Mouse (Mus musculus) small intestine, adult 2 months (tissue): ENCODE data around the gene BB287469. TPM values are rescaled to one million over a fixed set of nuclear protein-coding genes. Genes with fewer than 3 reads are reported as not detected.
"Not testable (repeated sequence)": the region's sequence is repeated elsewhere in the genome, so short reads cannot be mapped to it uniquely, and the experiment has no call there.

Experiments
- H3K27ac ChIP-seq: fragments of 200-500 bp; 2 replicates; pipeline ENCODE4 v1.5.1; 2012; ENCODE audit warnings: low read depth, low read length, control low read depth, inconsistent platforms; ENCODE audit not compliant: insufficient read depth
- H3K27me3 ChIP-seq: fragments of 200-500 bp; 2 replicates; pipeline ENCODE4 v1.6.1; 2012; ENCODE audit warnings: mild to moderate bottlenecking, moderate library complexity, low read length, inconsistent platforms; ENCODE audit not compliant: control insufficient read depth, insufficient read depth
- H3K36me3 ChIP-seq: fragments of 200-500 bp; 2 replicates; pipeline ENCODE4 v1.6.1; 2012; ENCODE audit warnings: mild to moderate bottlenecking, low read length, control low read depth, inconsistent platforms; ENCODE audit not compliant: control insufficient read depth, insufficient read depth
- H3K4me1 ChIP-seq: fragments of 200-500 bp; 2 replicates; pipeline ENCODE4 v1.6.1; 2012; ENCODE audit warnings: low read length, inconsistent platforms, mixed read lengths; ENCODE audit not compliant: control insufficient read depth, insufficient read depth, insufficient read length
- H3K4me3 ChIP-seq: fragments of 200-500 bp; 2 replicates; pipeline ENCODE4 v1.5.1; 2012; ENCODE audit warnings: low read depth, mild to moderate bottlenecking, control low read depth, inconsistent platforms, low read length, moderate library complexity
- WGBS: fragments of 180-500 bp; shearing (Covaris S2); methylation state at CpG from one replicate; pipeline ENCODE4 v1.1.7; 2018; 5-methylcytosine and 5-hydroxymethylcytosine counted together
- polyA plus RNA-seq: library from polyadenylated mRNA; depleted of rRNA; stranded (reverse); fragments of >200 nt; gene quantifications from 2 replicates; pipeline ENCODE4 v1.2.3, GENCODE M21; 2012; rRNA removed

BB287469 gene
- polyA plus RNA-seq, result not detected in 2 replicates

- 92% methylated on average over 6 of the region's 6 CpGs for WGBS
- not testable (repeated sequence) for H3K4me3 ChIP-seq, H3K27ac ChIP-seq, H3K36me3 ChIP-seq, H3K27me3 ChIP-seq, H3K4me1 ChIP-seq
Observed at GRCm38 (mm10) chr12:87816277-87816676, at the start of gene BB287469. Gene BB287469 (plus strand): TSS chr12:87816577.

- 85% methylated on average over 4 of the region's 4 CpGs for WGBS
- not testable (repeated sequence) for H3K36me3 ChIP-seq, H3K4me3 ChIP-seq, H3K27ac ChIP-seq, H3K4me1 ChIP-seq, H3K27me3 ChIP-seq
Observed at GRCm38 (mm10) chr12:87775655-87776054, 40.7 kb upstream of the BB287469 start, which contains the start of gene Gm21319. Gene Gm21319 (minus strand): TSS chr12:87775755.

GRCm38 (mm10) chr12:87795212-87795611 lies 21.2 kb upstream of the BB287469 start, which contains the start of gene Gm21936:
Gene Gm21936 (plus strand): TSS chr12:87795512.
- H3K27ac ChIP-seq, H3K4me3 ChIP-seq, H3K27me3 ChIP-seq, H3K4me1 ChIP-seq, H3K36me3 ChIP-seq: not testable (repeated sequence)
- 86% methylated on average over 1 of the region's 1 CpGs for WGBS

- H3K27ac ChIP-seq, H3K4me1 ChIP-seq, H3K27me3 ChIP-seq, H3K36me3 ChIP-seq, H3K4me3 ChIP-seq: not testable (repeated sequence)
- 90% methylated on average over 5 of the region's 5 CpGs for WGBS
Observed at GRCm38 (mm10) chr12:87797971-87798370, 18.4 kb upstream of the BB287469 start.

- not testable (repeated sequence) for H3K27me3 ChIP-seq, H3K36me3 ChIP-seq, H3K27ac ChIP-seq, H3K4me1 ChIP-seq, H3K4me3 ChIP-seq
- WGBS, result 81% methylated on average over 2 of the region's 2 CpGs
Observed at GRCm38 (mm10) chr12:87842239-87842638, 25.9 kb downstream of the BB287469 start, which contains the start of gene Gm2001. Gene Gm2001 (minus strand): TSS chr12:87842339.

- H3K4me1 ChIP-seq, H3K27me3 ChIP-seq, H3K4me3 ChIP-seq, H3K27ac ChIP-seq, H3K36me3 ChIP-seq: not testable (repeated sequence)
- WGBS, result no CpG with 5 or more reads among the region's 2 CpGs
Observed at GRCm38 (mm10) chr12:87850657-87851056, 34.3 kb downstream of the BB287469 start.

- not testable (repeated sequence) for H3K27ac ChIP-seq, H3K4me3 ChIP-seq, H3K4me1 ChIP-seq, H3K27me3 ChIP-seq, H3K36me3 ChIP-seq
- WGBS, result 69% methylated on average over 1 of the region's 1 CpGs
Observed at GRCm38 (mm10) chr12:87856067-87856466, 39.7 kb downstream of the BB287469 start.

- not testable (repeated sequence) for H3K4me1 ChIP-seq, H3K27me3 ChIP-seq, H3K36me3 ChIP-seq, H3K4me3 ChIP-seq, H3K27ac ChIP-seq
- 83% methylated on average over 23 of the region's 23 CpGs for WGBS
Observed at GRCm38 (mm10) chr12:87861740-87862692, 45.6 kb downstream of the BB287469 start.

- H3K4me1 ChIP-seq, H3K36me3 ChIP-seq, H3K27ac ChIP-seq, H3K4me3 ChIP-seq, H3K27me3 ChIP-seq: not testable (repeated sequence)
- 93% methylated on average over 10 of the region's 11 CpGs for WGBS
Observed at GRCm38 (mm10) chr12:87863638-87864037, 47.3 kb downstream of the BB287469 start.

- not testable (repeated sequence) for H3K4me3 ChIP-seq, H3K4me1 ChIP-seq, H3K27me3 ChIP-seq, H3K27ac ChIP-seq, H3K36me3 ChIP-seq
- 78% methylated on average over 2 of the region's 2 CpGs for WGBS
Observed at GRCm38 (mm10) chr12:87864048-87864447, 47.7 kb downstream of the BB287469 start.
